Mouse (Mus musculus) heart, adult 2 months (tissue): Measurements from ENCODE around the gene AC134908.4. TPM values are rescaled to one million over a fixed set of nuclear protein-coding genes. Genes with fewer than 3 reads are reported as not detected.
A peak's percentile ranks its signal among the peaks of the same experiment; 100 is the strongest.
"Not testable (repeated sequence)": the region's sequence is repeated elsewhere in the genome, so short reads cannot be mapped to it uniquely, and the experiment has no call there.

Experiments
- DNase-seq, 2 experiments: peaks; one replicate each; pipeline ENCODE4 v3.0.0; 2021
- H3K27ac ChIP-seq: fragments of 200-600 bp; 2 replicates; pipeline ENCODE4 v1.8.1; 2022
- H3K27me3 ChIP-seq: fragments of 200-500 bp; 2 replicates; pipeline ENCODE4 v1.6.1; 2012; ENCODE audit warnings: mild to moderate bottlenecking, low read length, inconsistent platforms, mixed read lengths; ENCODE audit not compliant: control insufficient read depth, insufficient read depth
- H3K36me3 ChIP-seq: fragments of 200-500 bp; 2 replicates; pipeline ENCODE4 v1.6.1; 2012; ENCODE audit warnings: low read length, inconsistent platforms; ENCODE audit not compliant: control insufficient read depth, insufficient read depth
- H3K4me1 ChIP-seq: fragments of 200-500 bp; 2 replicates; pipeline ENCODE4 v1.6.1; 2011; ENCODE audit warnings: low read length; ENCODE audit not compliant: control insufficient read depth, insufficient read depth
- H3K4me3 ChIP-seq: fragments of 200-600 bp; 2 replicates; pipeline ENCODE4 v1.8.1; 2022
- H3K79me2 ChIP-seq: fragments of 200-500 bp; replicated peaks from 2 replicates; pipeline ENCODE4 v1.6.1; 2012; ENCODE audit warnings: mild to moderate bottlenecking, inconsistent platforms, low read length, moderate library complexity, mixed read lengths; ENCODE audit not compliant: control insufficient read depth, insufficient read depth
- H3K9ac ChIP-seq: fragments of 200-500 bp; 2 replicates; pipeline ENCODE4 v1.6.1; 2012; ENCODE audit warnings: low read depth, mild to moderate bottlenecking, control low read depth, inconsistent platforms, low read length, mixed read lengths
- CTCF ChIP-seq: fragments of 200-600 bp; IDR thresholded peaks from 2 replicates; pipeline ENCODE4 v1.8.1; 2022; ENCODE audit warnings: antibody characterized with exemption, mild to moderate bottlenecking, moderate library complexity
- EP300 ChIP-seq: fragments of 200-500 bp; IDR thresholded peaks from 2 replicates; pipeline ENCODE4 v1.6.1; 2011; ENCODE audit warnings: low read depth, low read length, control low read depth; ENCODE audit not compliant: insufficient read depth
- POLR2A ChIP-seq: fragments of 200-500 bp; IDR thresholded peaks from 2 replicates; pipeline ENCODE4 v1.6.1; 2011; ENCODE audit warnings: mild to moderate bottlenecking, low read depth, low read length, control low read depth; ENCODE audit not compliant: insufficient read depth
- WGBS: fragments of 180-500 bp; shearing (Covaris S2); methylation state at CpG from one replicate; pipeline ENCODE4 v1.1.7; 2018; 5-methylcytosine and 5-hydroxymethylcytosine counted together
- intact Hi-C: fragments of 180-260 bp; cut with DNase I; formaldehyde crosslinking; loops from one replicate; pipeline ENCODE4 v1.15.1; 2025
- microRNA-seq, 2 experiments: library from miRNA; unstranded; fragments of <30 nt; microRNA quantifications; one replicate each; pipeline ENCODE4 v1.2.0; 2021
- polyA plus RNA-seq: library from polyadenylated mRNA; depleted of rRNA; stranded (reverse); fragments of >200 nt; gene quantifications from 2 replicates; pipeline ENCODE4 v1.2.3, GENCODE M21; 2012; rRNA removed
- total RNA-seq, 2 experiments: library from RNA; stranded (reverse); gene quantifications; 2 replicates each; pipeline ENCODE4 v1.2.3; 2021

AC134908.4 gene
- total and polyA plus RNA-seq, 3 experiments = not detected

DNA sequence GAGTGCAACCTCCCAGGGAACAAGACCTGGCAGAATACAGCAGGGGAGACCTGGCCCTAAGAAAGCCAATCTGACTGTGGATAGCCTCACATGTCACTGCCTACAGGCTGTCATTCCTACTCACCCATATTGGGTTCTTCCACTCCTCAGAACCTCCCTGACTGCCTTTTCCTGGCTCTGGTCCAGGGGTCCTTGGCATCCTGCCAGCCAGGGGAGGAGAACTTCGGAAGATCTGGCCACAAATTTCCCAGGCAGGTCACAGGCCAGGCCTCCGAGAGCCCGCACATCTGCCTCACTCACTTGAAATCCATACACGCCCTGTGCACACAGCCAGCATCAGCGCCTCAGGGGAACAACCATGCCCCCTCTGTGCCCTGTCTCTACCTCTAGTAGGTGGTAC lies 44.0 kb downstream of the AC134908.4 start:
- H3K79me2 ChIP-seq = no peaks in the 10 kb centered on the region
- intact Hi-C loops = no loop called here
- H3K9ac ChIP-seq = no peak overlapping the region
- H3K36me3 ChIP-seq = no peaks in the 10 kb centered on the region
- peak; percentile 33 to 47 for DNase-seq
- no peaks in the 10 kb centered on the region for H3K27me3 ChIP-seq
- no peak overlapping the region for H3K4me3 ChIP-seq
- TF ChIP-seq POLR2A (no peak), CTCF (no peak)
- H3K27ac ChIP-seq = no peak overlapping the region
- 20% methylated on average over 5 of the region's 5 CpGs for WGBS
- no peaks in the 10 kb centered on the region for H3K4me1 ChIP-seq

DNA sequence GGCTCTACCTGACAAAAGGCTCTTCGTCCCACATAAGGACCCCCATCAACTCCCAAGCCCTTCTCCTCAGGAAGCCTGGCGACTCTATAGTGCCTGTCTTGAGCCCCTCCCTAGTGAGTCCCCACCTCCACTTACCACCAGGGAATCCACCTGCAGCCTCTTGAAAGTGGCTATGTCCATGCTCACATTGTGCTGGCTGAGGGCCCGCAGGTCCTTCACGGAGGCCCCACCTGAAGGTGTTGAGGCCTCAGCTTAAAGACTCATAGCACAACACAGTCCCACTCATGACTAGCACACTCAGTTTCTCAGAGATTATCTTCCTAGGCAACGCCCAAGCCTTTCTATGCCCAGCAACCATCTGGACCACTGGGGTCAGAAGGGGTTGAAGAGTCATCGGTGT lies 46.1 kb downstream of the AC134908.4 start:
- no peak overlapping the region for H3K27ac ChIP-seq
- WGBS = 81% methylated on average over 6 of the region's 6 CpGs
- intact Hi-C loops = no loop called here
- no peaks in the 10 kb centered on the region for H3K4me1 ChIP-seq
- TF ChIP-seq POLR2A = no peak
- no peak for TF ChIP-seq CTCF
- no peak for TF ChIP-seq EP300
- no peaks in the 10 kb centered on the region for H3K36me3 ChIP-seq
- H3K79me2 ChIP-seq = no peaks in the 10 kb centered on the region
- DNase-seq = no peak
- no peaks in the 10 kb centered on the region for H3K27me3 ChIP-seq
- H3K9ac ChIP-seq = no peak overlapping the region
- H3K4me3 ChIP-seq = no peak overlapping the region

DNA sequence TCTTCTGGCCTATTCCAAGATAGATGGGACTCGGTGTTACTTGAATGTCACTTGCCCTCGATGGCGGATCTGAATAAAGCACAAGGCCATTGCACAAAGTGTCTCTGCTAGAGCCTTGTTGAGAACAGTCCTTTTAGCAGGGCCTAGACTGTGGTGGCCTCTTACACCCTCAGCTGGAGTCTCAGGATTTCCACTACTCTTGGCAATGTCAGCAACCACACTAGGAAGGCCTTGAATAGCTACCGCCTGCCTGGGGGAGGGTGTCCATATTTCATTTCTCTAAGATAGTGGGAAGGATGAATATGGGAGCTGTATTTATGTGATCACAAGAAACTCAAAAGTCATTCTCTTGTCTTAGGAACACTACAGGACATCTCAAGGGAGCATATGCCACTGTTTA lies 47.2 kb downstream of the AC134908.4 start:
- Histone ChIP-seq H3K4me1 (no peaks in the 10 kb centered on the region), H3K36me3 (no peaks in the 10 kb centered on the region), H3K27ac (no peak overlapping the region), H3K9ac (no peak overlapping the region), H3K27me3 (no peaks in the 10 kb centered on the region), H3K79me2 (no peaks in the 10 kb centered on the region), H3K4me3 (no peak overlapping the region)
- intact Hi-C loops = no loop called here
- 78% methylated on average over 4 of the region's 4 CpGs for WGBS
- no peak for TF ChIP-seq POLR2A
- TF ChIP-seq EP300 = no peak
- TF ChIP-seq CTCF = no peak
- DNase-seq = no peak

DNA sequence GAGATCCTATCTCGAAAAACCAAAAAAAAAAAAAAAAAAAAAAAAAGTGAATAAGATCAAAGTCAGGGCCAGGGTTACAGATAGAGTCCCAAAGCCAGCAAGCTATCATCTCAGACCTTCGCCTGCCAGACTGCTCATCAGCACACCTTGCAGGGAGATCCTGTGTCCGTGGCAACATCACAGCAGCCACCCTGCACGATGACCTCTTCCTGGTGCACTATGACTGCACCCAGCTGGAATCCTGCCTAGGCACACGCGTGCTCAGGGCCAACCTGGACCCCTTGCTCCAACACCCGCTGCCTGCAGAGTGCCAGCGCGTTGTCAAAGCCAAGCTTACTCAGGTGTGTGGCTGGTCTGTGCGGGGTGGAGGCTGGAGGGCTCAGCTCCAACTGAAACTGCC lies 51.1 kb downstream of the AC134908.4 start:
- Histone ChIP-seq H3K79me2 (no peaks in the 10 kb centered on the region), H3K4me3 (no peak overlapping the region), H3K4me1 (no peaks in the 10 kb centered on the region), H3K36me3 (no peaks in the 10 kb centered on the region), H3K27me3 (no peaks in the 10 kb centered on the region), H3K27ac (no peak overlapping the region), H3K9ac (no peak overlapping the region)
- TF ChIP-seq POLR2A = no peak
- TF ChIP-seq CTCF = no peak
- no peak for TF ChIP-seq EP300
- WGBS = 70% methylated on average over 10 of the region's 10 CpGs
- DNase-seq = no peak
- intact Hi-C loops = no loop called here

DNA sequence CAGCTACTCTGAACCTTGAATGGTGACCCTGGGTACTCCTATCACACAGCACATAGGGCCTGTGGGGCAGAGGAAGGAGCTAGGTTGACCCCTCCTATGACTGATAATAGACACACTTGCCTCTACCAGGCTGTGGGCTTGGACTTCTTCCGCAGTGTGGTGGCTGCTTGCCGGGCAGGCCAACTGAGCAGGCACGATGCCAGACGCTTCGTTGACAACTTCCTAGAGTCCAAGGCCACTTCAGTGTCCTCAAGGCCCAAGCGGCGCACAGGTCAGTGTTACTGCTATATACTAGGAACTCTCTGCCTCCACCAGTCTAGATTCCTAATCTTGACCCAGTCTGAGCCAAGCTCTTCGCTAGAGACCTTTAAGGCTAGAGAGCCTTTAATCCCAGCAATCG lies 51.6 kb downstream of the AC134908.4 start:
- WGBS = 77% methylated on average over 9 of the region's 9 CpGs
- no peaks in the 10 kb centered on the region for H3K36me3 ChIP-seq
- H3K4me3 ChIP-seq = no peak overlapping the region
- no peak for TF ChIP-seq CTCF
- no peak for TF ChIP-seq EP300
- no peak for TF ChIP-seq POLR2A
- H3K27me3 ChIP-seq = no peaks in the 10 kb centered on the region
- H3K4me1 ChIP-seq = no peaks in the 10 kb centered on the region
- no peaks in the 10 kb centered on the region for H3K79me2 ChIP-seq
- no peak overlapping the region for H3K27ac ChIP-seq
- no peak overlapping the region for H3K9ac ChIP-seq
- no peak for DNase-seq
- intact Hi-C loops = no loop called here

DNA sequence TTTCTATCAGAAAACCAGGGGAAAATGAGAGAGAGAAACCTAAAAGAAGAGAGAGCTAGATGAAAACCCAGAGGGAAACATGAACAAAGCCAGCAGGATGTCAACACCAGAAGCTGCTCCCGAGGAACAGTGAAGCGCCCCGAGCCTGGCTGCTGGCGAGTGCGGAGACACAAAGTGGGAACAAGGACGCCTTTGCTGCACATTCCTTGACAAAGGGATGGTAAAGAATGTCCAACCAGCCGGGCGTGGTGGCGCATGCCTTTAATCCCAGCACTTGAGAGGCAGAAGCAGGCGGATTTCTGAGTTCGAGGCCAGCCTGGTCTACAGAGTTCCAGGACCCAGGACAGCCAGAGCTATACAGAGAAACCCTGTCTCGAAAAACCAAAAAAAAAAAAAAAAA lies 54.0 kb downstream of the AC134908.4 start:
- H3K27me3 ChIP-seq, H3K4me3 ChIP-seq, H3K79me2 ChIP-seq, H3K4me1 ChIP-seq, DNase-seq, intact Hi-C loops, H3K27ac ChIP-seq, H3K36me3 ChIP-seq, H3K9ac ChIP-seq: not testable (repeated sequence)
- WGBS = 60% methylated on average over 12 of the region's 12 CpGs

Small RNA genes lying within 50 kb of the gene (microRNA-seq; reads per million reads assigned to microRNA genes)
- 0 reads per million in 2 experiments for gene Gm25083
- 0 to 3.4 reads per million in 2 experiments for gene Mir3082
- gene Mir6966 = 2.2 to 3.1 reads per million in 2 experiments

Other genes starting within 250 kb of the AC134908.4 start
- under 1 TPM; 0.30 to 0.44 TPM for gene Sox8, start 225.0 kb downstream of the AC134908.4 start, total RNA-seq
- 0.57 and 0.67 TPM in 2 replicates for gene Sox8, start 225.0 kb downstream of the AC134908.4 start, polyA plus RNA-seq
- 10 to 100 TPM; 28.7 to 33.5 TPM for gene Lmf1, start 216.6 kb downstream of the AC134908.4 start, total RNA-seq
- gene Lmf1, start 216.6 kb downstream of the AC134908.4 start, polyA plus RNA-seq = 32.7 and 41.8 TPM in 2 replicates
- gene Gng13, start 78.5 kb downstream of the AC134908.4 start, total RNA-seq = under 1 TPM in 1 of 2 experiments, not detected in 1; 0.81 TPM
- gene Gng13, start 78.5 kb downstream of the AC134908.4 start, polyA plus RNA-seq = 0.27 and 0.35 TPM in 2 replicates
- gene Chtf18, start 68.2 kb downstream of the AC134908.4 start, total RNA-seq = 1 to 10 TPM; 1.3 to 1.6 TPM
- gene Chtf18, start 68.2 kb downstream of the AC134908.4 start, polyA plus RNA-seq = 0.85 and 1.7 TPM in 2 replicates
- 1 to 10 TPM; 4.2 to 5.1 TPM for gene Rpusd1, start 68.0 kb downstream of the AC134908.4 start, total RNA-seq
- gene Rpusd1, start 68.0 kb downstream of the AC134908.4 start, polyA plus RNA-seq = 18.0 and 18.3 TPM in 2 replicates
- gene Mslnl, start 59.6 kb downstream of the AC134908.4 start, total RNA-seq = not detected
- 0.10 and 0.26 TPM in 2 replicates for gene Mslnl, start 59.6 kb downstream of the AC134908.4 start, polyA plus RNA-seq
- gene Msln, start 41.3 kb downstream of the AC134908.4 start, total RNA-seq = 10 to 100 TPM; 13.2 to 16.6 TPM
- 24.7 and 25.6 TPM in 2 replicates for gene Msln, start 41.3 kb downstream of the AC134908.4 start, polyA plus RNA-seq
- 10 to 100 TPM; 42.1 to 45.1 TPM for gene Narfl, start 21.9 kb downstream of the AC134908.4 start, total RNA-seq
- 36.4 and 52.6 TPM in 2 replicates for gene Narfl, start 21.9 kb downstream of the AC134908.4 start, polyA plus RNA-seq
- 1 to 10 TPM; 6.4 to 7.7 TPM for gene Haghl, start 10.0 kb downstream of the AC134908.4 start, total RNA-seq
- gene Haghl, start 10.0 kb downstream of the AC134908.4 start, polyA plus RNA-seq = 19.5 and 23.4 TPM in 2 replicates
- gene Ccdc78, start 9.1 kb downstream of the AC134908.4 start, total RNA-seq = not detected
- gene Ccdc78, start 9.1 kb downstream of the AC134908.4 start, polyA plus RNA-seq = 1.1 TPM in 1 of 2 replicates, not detected in the other
- 10 to 100 TPM; 30.8 to 38.3 TPM for gene Fam173a, start 2.8 kb downstream of the AC134908.4 start, total RNA-seq
- gene Fam173a, start 2.8 kb downstream of the AC134908.4 start, polyA plus RNA-seq = 49.7 and 63.6 TPM in 2 replicates
- gene Metrn, start 1.5 kb upstream of the AC134908.4 start, total RNA-seq = 10 to 100 TPM; 49.0 to 54.6 TPM
- gene Metrn, start 1.5 kb upstream of the AC134908.4 start, polyA plus RNA-seq = 43.3 and 47.9 TPM in 2 replicates
- 1 to 10 TPM; 1.1 to 1.4 TPM for gene Fbxl16, start 13.4 kb upstream of the AC134908.4 start, total RNA-seq
- gene Fbxl16, start 13.4 kb upstream of the AC134908.4 start, polyA plus RNA-seq = 2.3 and 3.2 TPM in 2 replicates
- gene Wdr24, start 28.0 kb upstream of the AC134908.4 start, total RNA-seq = 10 to 100 TPM; 11.0 to 11.1 TPM
- gene Wdr24, start 28.0 kb upstream of the AC134908.4 start, polyA plus RNA-seq = 20.4 and 22.9 TPM in 2 replicates
- 10 to 100 TPM; 32.7 to 36.9 TPM for gene Jmjd8, start 33.2 kb upstream of the AC134908.4 start, total RNA-seq
- 47.2 and 48.9 TPM in 2 replicates for gene Jmjd8, start 33.2 kb upstream of the AC134908.4 start, polyA plus RNA-seq
- 100 to 1,000 TPM; 105 to 129 TPM for gene Stub1, start 37.7 kb upstream of the AC134908.4 start, total RNA-seq
- gene Stub1, start 37.7 kb upstream of the AC134908.4 start, polyA plus RNA-seq = 147 and 174 TPM in 2 replicates
- under 1 TPM; 0.55 to 0.82 TPM for gene Rhbdl1, start 41.6 kb upstream of the AC134908.4 start, total RNA-seq
- 3.8 and 4.9 TPM in 2 replicates for gene Rhbdl1, start 41.6 kb upstream of the AC134908.4 start, polyA plus RNA-seq
- 1 to 10 TPM; 2.4 to 2.9 TPM for gene Gm20683, start 46.1 kb upstream of the AC134908.4 start, total RNA-seq
- gene Gm20683, start 46.1 kb upstream of the AC134908.4 start, polyA plus RNA-seq = 13.9 and 21.6 TPM in 2 replicates
- 100 to 1,000 TPM; 120 to 139 TPM for gene Rhot2, start 49.2 kb upstream of the AC134908.4 start, total RNA-seq
- 209 and 257 TPM in 2 replicates for gene Rhot2, start 49.2 kb upstream of the AC134908.4 start, polyA plus RNA-seq
- 1 to 10 TPM; 1.2 to 1.3 TPM for gene Wdr90, start 65.8 kb upstream of the AC134908.4 start, total RNA-seq
- 8.0 and 8.5 TPM in 2 replicates for gene Wdr90, start 65.8 kb upstream of the AC134908.4 start, polyA plus RNA-seq
- 100 to 1,000 TPM; 234 to 288 TPM for gene Mcrip2, start 73.1 kb upstream of the AC134908.4 start, total RNA-seq
- 189 and 254 TPM in 2 replicates for gene Mcrip2, start 73.1 kb upstream of the AC134908.4 start, polyA plus RNA-seq
- gene Mettl26, start 79.4 kb upstream of the AC134908.4 start, total RNA-seq = 10 to 100 TPM; 12.7 TPM
- 24.8 and 30.5 TPM in 2 replicates for gene Mettl26, start 79.4 kb upstream of the AC134908.4 start, polyA plus RNA-seq
- gene Wfikkn1, start 85.2 kb upstream of the AC134908.4 start, total RNA-seq = under 1 TPM; 0.50 to 0.82 TPM
- 0.29 and 0.44 TPM in 2 replicates for gene Wfikkn1, start 85.2 kb upstream of the AC134908.4 start, polyA plus RNA-seq
- 10 to 100 TPM; 15.2 to 17.6 TPM for gene Rab40c, start 124.1 kb upstream of the AC134908.4 start, total RNA-seq
- gene Rab40c, start 124.1 kb upstream of the AC134908.4 start, polyA plus RNA-seq = 20.5 and 33.8 TPM in 2 replicates
- 10 to 100 TPM; 40.8 to 48.7 TPM for gene Pigq, start 149.3 kb upstream of the AC134908.4 start, total RNA-seq
- gene Pigq, start 149.3 kb upstream of the AC134908.4 start, polyA plus RNA-seq = 74.7 and 115 TPM in 2 replicates
- gene Nhlrc4, start 149.3 kb upstream of the AC134908.4 start, total RNA-seq = under 1 TPM; 0.10 to 0.30 TPM
- 0.15 and 2.8 TPM in 2 replicates for gene Nhlrc4, start 149.3 kb upstream of the AC134908.4 start, polyA plus RNA-seq
- gene A930017K11Rik, start 156.9 kb upstream of the AC134908.4 start, total RNA-seq = under 1 TPM; 0.27 to 0.37 TPM
- gene A930017K11Rik, start 156.9 kb upstream of the AC134908.4 start, polyA plus RNA-seq = 0.44 and 0.61 TPM in 2 replicates
- gene Capn15, start 190.1 kb upstream of the AC134908.4 start, total RNA-seq = 1 to 10 TPM; 6.1 to 7.4 TPM
- 15.1 and 15.5 TPM in 2 replicates for gene Capn15, start 190.1 kb upstream of the AC134908.4 start, polyA plus RNA-seq